Mouse (Mus musculus) kidney, embryonic 16.5 days (tissue): ENCODE data around the gene Pknox2. TPM values are rescaled to one million over a fixed set of nuclear protein-coding genes. Genes with fewer than 3 reads are reported as not detected.

ENCODE experiments used
- ATAC-seq: fragments of 200-750 bp; cut with Nextera tagmentation; 2 replicates; pipeline ENCODE4 v1.8.0; 2017; ENCODE audit warnings: moderate TSS enrichment; ENCODE audit not compliant: low FRiP score, low TSS enrichment
- H3K27ac ChIP-seq: fragments of 300-500 bp; sonication (generic); 2 replicates; pipeline ENCODE4 v1.5.1; 2014; ENCODE audit warnings: low read length
- H3K27me3 ChIP-seq: fragments of 300-500 bp; sonication (generic); 2 replicates; pipeline ENCODE4 v1.6.1; 2014; ENCODE audit warnings: low read length, control low read depth, mixed read lengths; ENCODE audit not compliant: insufficient read depth
- H3K36me3 ChIP-seq: fragments of 300-500 bp; sonication (generic); 2 replicates; pipeline ENCODE4 v1.6.1; 2014; ENCODE audit warnings: low read length, control low read depth, mixed read lengths; ENCODE audit not compliant: insufficient read depth
- H3K4me1 ChIP-seq: fragments of 300-500 bp; sonication (generic); 2 replicates; pipeline ENCODE4 v1.6.1; 2014; ENCODE audit warnings: low read length, control low read depth, mixed read lengths; ENCODE audit not compliant: insufficient read depth
- H3K4me2 ChIP-seq: fragments of 300-500 bp; sonication (generic); replicated peaks from 2 replicates; pipeline ENCODE4 v1.6.1; 2014; ENCODE audit warnings: low read depth, low read length
- H3K4me3 ChIP-seq: fragments of 300-500 bp; sonication (generic); 2 replicates; pipeline ENCODE4 v1.5.1; 2014; ENCODE audit warnings: mild to moderate bottlenecking, low read length
- H3K9ac ChIP-seq: fragments of 300-500 bp; sonication (generic); replicated peaks from 2 replicates; pipeline ENCODE4 v1.6.1; 2014; ENCODE audit warnings: low read length
- H3K9me3 ChIP-seq: fragments of 300-500 bp; sonication (generic); 2 replicates; pipeline ENCODE4 v1.6.1; 2016; ENCODE audit warnings: low read length, control low read depth
- WGBS: fragments of 180-500 bp; shearing (Covaris S2); extraction: QIAGEN DNeasy Blood & Tissue Kit; methylation state at CpG from one replicate; pipeline ENCODE4 v1.1.7; 2014; 5-methylcytosine and 5-hydroxymethylcytosine counted together
- polyA plus RNA-seq: library from polyadenylated mRNA; unstranded; fragments of >200 nt; fragmentation: Nextera tagmentation; extraction: Ambion mirVana; gene quantifications from 2 replicates; pipeline ENCODE4 v1.2.1, GENCODE M21; 2015

The Pknox2 gene
- polyA plus RNA-seq, 1 experiment from 2014 or later: 11.0 TPM

DNA sequence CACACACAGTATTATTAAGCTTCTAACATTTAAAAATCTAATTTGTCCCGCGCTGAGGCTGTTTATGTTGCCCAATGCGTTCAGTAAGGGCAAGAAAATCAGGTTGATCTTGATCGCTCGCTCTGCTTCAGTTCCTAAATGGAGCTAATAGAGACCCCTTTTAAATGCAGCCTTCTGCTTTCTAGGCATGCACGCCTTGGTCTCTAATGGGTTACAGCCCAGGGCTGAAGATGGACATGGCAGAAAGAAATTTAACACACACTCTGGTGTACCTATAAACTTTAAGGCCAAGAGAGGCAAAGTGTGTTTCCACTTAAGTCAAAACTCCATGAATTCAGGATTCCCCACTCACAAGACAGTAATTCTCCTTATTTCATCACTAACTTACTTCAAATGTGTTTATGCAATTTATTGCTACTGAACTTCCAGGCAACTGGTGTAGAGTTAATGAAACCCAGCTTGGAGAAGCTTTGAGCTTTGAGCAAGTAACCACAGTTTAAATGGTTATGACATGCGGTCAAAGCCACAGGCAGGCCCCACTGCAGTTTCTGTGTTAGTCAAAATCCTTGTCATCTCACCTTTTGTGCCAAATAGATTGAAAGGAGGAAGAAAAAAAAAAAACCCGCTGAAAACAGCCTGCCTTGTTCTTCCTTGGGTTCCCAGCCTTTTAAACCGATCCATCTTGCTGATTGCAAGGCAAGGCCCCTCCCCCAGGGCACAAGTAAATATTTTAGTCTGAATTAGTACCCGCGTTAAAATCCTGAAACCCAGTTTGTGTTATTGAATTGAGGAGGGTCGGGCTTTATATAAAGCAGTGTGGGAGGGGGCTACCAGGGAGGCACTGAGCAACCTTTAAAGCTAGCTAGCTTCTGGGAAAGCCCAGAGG lies 3.9 kb downstream of the Pknox2 start:
- Histone ChIP-seq H3K9ac (peak overlapping the region; percentile 94; the same call in 1 of the 2 replicates), H3K36me3 (no peaks in the 10 kb centered on the region), H3K4me2 (peak overlapping the region; percentile 89), H3K27ac (peak overlapping the region; percentile 96), H3K27me3 (peaks cover 22% of the 10 kb centered on the region), H3K4me3 (peak overlapping the region; percentile 78), H3K4me1 (peaks cover 62% of the 10 kb centered on the region), H3K9me3 (no peaks in the 10 kb centered on the region)
- no peak for ATAC-seq
- 38% methylated on average over 12 of the region's 12 CpGs for WGBS

DNA sequence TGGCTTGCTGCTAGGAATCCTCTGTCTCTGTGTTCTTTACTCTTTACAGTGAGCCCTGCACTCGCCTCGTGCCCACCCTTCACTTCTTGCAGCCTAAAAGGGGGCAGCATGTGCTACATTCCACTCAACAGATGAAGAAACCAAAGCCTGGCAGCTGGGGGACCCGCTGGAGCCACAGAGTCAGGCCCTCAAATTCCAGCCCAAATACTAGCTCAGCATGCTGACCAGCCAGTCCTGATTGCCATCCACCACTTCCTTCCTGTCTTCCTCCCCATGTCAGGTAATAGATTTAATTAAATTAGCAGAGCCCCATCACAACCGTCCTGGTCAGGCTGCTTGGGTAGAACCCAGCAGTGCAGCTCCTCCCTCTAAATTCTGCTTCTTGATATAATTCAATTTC lies 5.1 kb downstream of the Pknox2 start:
- no peaks in the 10 kb centered on the region for H3K36me3 ChIP-seq
- peaks cover 22% of the 10 kb centered on the region for H3K27me3 ChIP-seq
- no peak for ATAC-seq
- peaks cover 62% of the 10 kb centered on the region for H3K4me1 ChIP-seq
- no peak overlapping the region for H3K4me2 ChIP-seq
- H3K9ac ChIP-seq: no peak overlapping the region
- H3K27ac ChIP-seq: peak overlapping the region; percentile 32; the same call in 1 of the 2 replicates
- 29% methylated on average over 4 of the region's 4 CpGs for WGBS
- H3K9me3 ChIP-seq: no peaks in the 10 kb centered on the region
- no peak overlapping the region for H3K4me3 ChIP-seq

DNA sequence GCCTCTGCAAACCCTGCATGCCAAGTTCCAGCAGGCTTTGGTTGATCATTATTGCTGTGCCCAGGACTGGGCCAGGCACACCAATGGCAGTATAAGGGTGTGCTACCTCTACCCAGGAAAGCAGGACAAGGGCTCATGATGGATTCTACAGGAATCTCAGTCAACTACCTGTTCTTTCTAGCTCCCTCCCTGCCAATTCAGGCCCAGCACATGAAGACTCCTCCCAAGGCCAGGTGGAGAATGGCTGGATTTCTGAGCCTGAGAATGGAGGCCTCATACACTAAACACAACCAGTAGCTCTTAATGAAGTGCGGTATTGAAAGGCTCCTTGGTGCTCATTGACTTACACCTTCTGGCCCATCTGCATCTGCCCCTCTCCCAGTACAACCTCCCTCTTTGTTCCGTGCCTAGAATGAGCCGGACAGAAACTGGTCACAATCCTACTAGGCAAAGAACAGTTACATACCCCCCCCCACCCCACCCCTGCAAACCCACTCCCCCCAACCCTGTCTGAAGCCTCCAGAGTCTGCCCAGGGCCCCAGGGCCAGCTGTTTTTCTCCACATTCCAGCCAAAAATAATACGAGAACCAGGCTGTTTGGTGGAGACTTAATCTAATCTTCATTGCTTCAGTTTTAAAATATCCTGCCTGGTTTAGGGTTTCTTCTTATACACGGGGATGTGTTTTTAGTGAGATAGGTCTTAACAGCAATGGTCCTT lies 6.6 kb downstream of the Pknox2 start:
- whole genome bisulfite sequencing: 31% methylated on average over 5 of the region's 5 CpGs
- Histone ChIP-seq H3K27ac (peak overlapping the region; percentile 36; the same call in 1 of the 2 replicates), H3K4me2 (no peak overlapping the region)

DNA sequence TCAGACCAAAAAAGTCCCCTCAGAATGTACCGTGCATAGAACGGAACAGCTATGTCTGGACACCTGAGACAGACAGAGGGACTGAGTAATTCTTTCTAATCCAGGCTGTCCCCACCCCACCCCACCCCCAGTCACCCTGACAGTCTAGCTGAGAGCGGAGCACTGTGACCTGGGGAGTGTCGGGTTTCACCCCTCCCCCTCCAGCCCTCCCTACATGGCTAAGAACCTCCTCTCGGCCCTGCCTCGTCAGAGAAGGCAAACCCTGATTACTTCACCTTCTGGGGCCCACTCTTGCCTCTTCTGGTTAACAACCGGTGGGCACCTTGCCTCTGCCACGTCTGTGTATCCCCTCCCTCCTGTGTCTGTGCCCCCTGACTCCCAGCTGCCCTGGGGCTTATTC lies 7.7 kb downstream of the Pknox2 start:
- peak overlapping the region; percentile 46 for H3K9ac ChIP-seq
- WGBS: 0% methylated on average over 8 of the region's 8 CpGs

More for the DNA sequence above, 6.6 kb downstream of the Pknox2 start:
- Histone ChIP-seq H3K4me3 (no peak overlapping the region), H3K27me3 (peaks cover 22% of the 10 kb centered on the region), H3K4me1 (peaks cover 62% of the 10 kb centered on the region), H3K9ac (0 out of 2 replicates have a peak overlapping the region, but pooled peaks have one; percentile 35), H3K36me3 (no peaks in the 10 kb centered on the region), H3K9me3 (no peaks in the 10 kb centered on the region)
- ATAC-seq: no peak

DNA sequence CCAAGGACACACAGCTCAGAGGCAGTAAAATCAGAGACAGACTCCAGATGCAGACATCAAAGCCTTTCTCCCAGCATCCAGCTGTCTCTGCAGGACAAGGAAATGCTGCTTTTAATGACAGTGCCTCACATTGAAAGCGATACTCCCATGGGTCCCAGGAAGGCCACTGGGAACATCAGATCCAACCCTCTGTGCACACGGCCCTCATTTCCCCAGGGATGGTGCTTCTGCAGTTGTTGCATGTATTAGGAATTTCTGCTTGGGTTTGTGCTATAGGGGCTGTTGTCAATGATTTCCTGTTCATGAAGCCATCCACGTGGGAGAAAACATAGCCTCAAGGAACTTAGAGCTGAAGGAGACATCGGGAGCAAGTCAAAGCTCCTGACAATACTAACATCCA lies 8.3 kb downstream of the Pknox2 start:
- no peak overlapping the region for H3K4me3 ChIP-seq
- no peak overlapping the region for H3K27ac ChIP-seq
- WGBS: 20% methylated on average over 4 of the region's 4 CpGs
- peaks cover 19% of the 10 kb centered on the region for H3K27me3 ChIP-seq
- no peak overlapping the region for H3K9ac ChIP-seq
- H3K36me3 ChIP-seq: no peaks in the 10 kb centered on the region
- H3K9me3 ChIP-seq: no peaks in the 10 kb centered on the region
- peaks cover 48% of the 10 kb centered on the region for H3K4me1 ChIP-seq
- peak overlapping the region; percentile 39; the same call in 1 of the 2 replicates for H3K4me2 ChIP-seq
- no peak for ATAC-seq

More for the DNA sequence above, 7.7 kb downstream of the Pknox2 start:
- Histone ChIP-seq H3K27ac (0 out of 2 replicates have a peak overlapping the region, but pooled peaks have one; percentile 18), H3K27me3 (peaks cover 19% of the 10 kb centered on the region), H3K4me2 (peak overlapping the region; percentile 39), H3K36me3 (no peaks in the 10 kb centered on the region), H3K4me3 (0 out of 2 replicates have a peak overlapping the region, but pooled peaks have one; percentile 8), H3K4me1 (peaks cover 53% of the 10 kb centered on the region), H3K9me3 (no peaks in the 10 kb centered on the region)
- ATAC-seq: peak; percentile 87

DNA sequence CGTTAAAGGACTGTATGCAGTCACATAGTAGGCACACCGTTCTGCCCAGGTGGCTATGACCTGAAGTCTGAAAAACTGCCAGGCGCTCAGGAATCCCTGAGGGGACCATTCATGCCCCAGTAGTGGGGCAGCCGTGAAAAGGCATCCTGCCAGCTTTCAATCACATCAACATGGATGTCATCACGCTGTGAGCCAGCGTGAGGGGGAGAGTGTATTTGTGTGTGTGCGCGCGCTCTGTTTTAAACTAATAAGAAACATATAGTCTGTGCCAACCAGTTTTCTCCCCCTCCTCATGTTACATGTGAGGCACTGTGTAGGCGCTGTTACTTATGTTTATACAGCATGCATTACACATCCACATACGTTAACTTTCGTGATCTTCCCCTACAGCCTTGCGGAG lies 10.9 kb downstream of the Pknox2 start:
- Histone ChIP-seq H3K4me1 (peaks cover 28% of the 10 kb centered on the region), H3K4me3 (no peak overlapping the region), H3K36me3 (no peaks in the 10 kb centered on the region), H3K9me3 (no peaks in the 10 kb centered on the region), H3K27ac (no peak overlapping the region), H3K27me3 (peaks cover 5% of the 10 kb centered on the region; the same call in 1 of the 2 replicates), H3K9ac (no peak overlapping the region), H3K4me2 (no peak overlapping the region)
- WGBS: 70% methylated on average over 13 of the region's 13 CpGs
- no peak for ATAC-seq

DNA sequence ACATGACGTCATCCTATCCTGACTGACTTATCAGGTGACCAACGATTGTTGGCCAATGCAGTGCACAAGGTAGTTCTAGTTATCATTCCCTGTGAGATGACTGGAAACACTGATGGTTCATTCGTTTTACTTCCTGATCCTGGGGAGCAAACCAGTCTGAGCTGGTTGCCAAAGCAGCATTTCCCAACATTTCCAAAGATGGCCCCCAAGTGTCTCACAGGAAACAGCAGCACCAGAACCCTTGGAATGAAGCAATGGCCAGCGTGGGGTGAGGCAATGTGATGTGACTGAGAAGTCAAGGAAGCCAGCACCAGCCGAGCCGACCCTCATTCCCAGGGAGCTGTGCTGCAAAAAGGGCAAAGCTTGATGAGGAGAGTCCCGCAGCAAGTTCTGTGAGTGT lies 13.7 kb downstream of the Pknox2 start:
- Histone ChIP-seq H3K4me3 (no peak overlapping the region), H3K27me3 (no peaks in the 10 kb centered on the region), H3K9me3 (no peaks in the 10 kb centered on the region), H3K27ac (no peak overlapping the region), H3K4me1 (no peaks in the 10 kb centered on the region; the same call in 1 of the 2 replicates), H3K4me2 (no peak overlapping the region), H3K36me3 (no peaks in the 10 kb centered on the region), H3K9ac (no peak overlapping the region)
- 81% methylated on average over 7 of the region's 7 CpGs for WGBS
- ATAC-seq: no peak

DNA sequence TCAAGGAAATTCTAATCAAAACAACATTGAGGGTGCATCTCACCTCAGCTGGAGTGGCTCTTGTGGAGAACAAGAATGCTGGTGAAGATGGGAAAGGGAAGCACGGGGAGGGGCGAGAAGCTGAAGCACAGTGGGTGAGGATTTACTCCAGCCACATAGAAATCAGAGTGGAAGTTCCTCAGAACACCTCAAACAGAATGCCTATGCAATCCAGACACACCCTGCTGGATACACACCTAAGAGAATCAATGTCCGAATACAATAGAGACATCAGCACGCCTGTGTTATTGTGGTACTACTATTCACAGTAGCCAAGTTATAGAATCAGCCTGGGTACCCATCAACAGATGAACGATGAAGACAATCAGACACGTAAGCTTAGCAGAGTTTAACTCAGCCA lies 18.2 kb downstream of the Pknox2 start:
- ATAC-seq: no peak
- no peaks in the 10 kb centered on the region for H3K36me3 ChIP-seq
- no peaks in the 10 kb centered on the region for H3K4me1 ChIP-seq
- H3K27ac ChIP-seq: no peak overlapping the region
- no peaks in the 10 kb centered on the region for H3K9me3 ChIP-seq
- WGBS: 91% methylated on average over 6 of the region's 6 CpGs
- no peak overlapping the region for H3K4me2 ChIP-seq
- H3K4me3 ChIP-seq: no peak overlapping the region
- H3K27me3 ChIP-seq: no peaks in the 10 kb centered on the region
- no peak overlapping the region for H3K9ac ChIP-seq

DNA sequence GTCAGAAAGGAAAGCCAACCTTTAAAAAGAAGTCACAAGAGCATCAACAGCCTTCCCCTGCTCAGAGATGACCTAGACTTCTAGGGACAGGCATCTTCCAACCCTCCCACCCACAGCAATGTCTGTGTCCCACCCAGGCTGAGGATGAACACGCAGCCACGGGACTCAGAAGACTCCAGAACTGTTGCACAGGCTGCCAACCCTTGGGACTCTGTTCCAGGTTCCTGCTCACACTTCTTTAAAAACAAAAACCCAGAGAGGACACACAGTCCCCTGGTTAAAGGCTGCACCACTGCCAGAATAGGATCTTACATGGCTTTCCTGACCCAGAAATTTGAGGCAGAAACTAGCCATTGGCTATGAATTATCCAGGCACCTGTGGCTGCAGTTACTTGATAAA lies 21.0 kb downstream of the Pknox2 start:
- H3K9me3 ChIP-seq: no peaks in the 10 kb centered on the region
- H3K27ac ChIP-seq: no peak overlapping the region
- H3K9ac ChIP-seq: no peak overlapping the region
- no peaks in the 10 kb centered on the region for H3K27me3 ChIP-seq
- ATAC-seq: no peak
- no peaks in the 10 kb centered on the region for H3K36me3 ChIP-seq
- H3K4me1 ChIP-seq: peaks cover 5% of the 10 kb centered on the region; the same call in 1 of the 2 replicates
- 95% methylated on average over 2 of the region's 2 CpGs for WGBS
- no peak overlapping the region for H3K4me2 ChIP-seq
- H3K4me3 ChIP-seq: no peak overlapping the region
